Mouse (Mus musculus): ENCODE measurements around the gene Ube2c.

DNA sequence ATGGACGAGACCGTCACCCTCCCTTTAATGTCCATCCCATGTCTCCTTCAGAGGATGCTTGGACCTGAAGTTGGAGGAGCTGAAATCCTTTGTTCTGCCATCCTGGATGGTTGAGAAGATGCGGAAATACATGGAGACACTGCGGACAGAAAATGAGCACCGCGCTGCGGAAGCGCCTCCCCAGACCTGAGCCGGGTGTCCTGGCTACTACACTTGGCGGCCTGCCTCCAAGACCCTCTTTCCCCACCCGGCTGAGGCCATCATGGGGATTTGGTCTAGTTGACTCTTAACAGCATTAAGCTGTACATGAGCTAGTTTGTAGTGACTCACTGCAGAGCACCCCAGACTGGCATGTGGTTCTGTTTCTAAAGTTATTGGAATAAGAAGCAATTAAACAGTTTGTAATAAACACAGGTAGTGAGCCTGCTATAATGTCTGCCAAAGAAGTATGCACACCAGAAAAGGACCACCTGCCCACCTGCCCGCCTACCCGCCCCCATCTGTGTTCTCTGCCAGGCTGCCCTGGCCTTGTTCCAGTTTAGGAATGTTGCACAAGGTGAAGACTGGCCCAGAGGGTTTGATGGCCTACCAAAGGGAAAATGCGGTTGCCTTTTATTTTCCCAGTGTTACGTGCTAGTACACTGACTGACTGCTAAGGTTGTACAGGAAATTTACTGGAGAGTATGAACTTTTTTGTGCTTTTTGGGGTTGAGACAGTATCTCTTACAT, 1.7 kb upstream of the Ube2c start:
- no peak for TF ChIP-seq CTCF (IDR thresholded peaks at IDR 0.05; ENCODE audit: low read depth)
- no peak for TF ChIP-seq EP300 (optimal IDR thresholded peaks at IDR 0.05)

Data from stomach, postnatal 0 days (tissue).